Mouse (Mus musculus) cerebellum, adult 9-10 months (tissue): ENCODE data around the gene Ctf1.

Source experiments
- DNase-seq: peaks from one replicate; pipeline ENCODE4 v3.0.0; 2022

Gene Ctf1

DNA sequence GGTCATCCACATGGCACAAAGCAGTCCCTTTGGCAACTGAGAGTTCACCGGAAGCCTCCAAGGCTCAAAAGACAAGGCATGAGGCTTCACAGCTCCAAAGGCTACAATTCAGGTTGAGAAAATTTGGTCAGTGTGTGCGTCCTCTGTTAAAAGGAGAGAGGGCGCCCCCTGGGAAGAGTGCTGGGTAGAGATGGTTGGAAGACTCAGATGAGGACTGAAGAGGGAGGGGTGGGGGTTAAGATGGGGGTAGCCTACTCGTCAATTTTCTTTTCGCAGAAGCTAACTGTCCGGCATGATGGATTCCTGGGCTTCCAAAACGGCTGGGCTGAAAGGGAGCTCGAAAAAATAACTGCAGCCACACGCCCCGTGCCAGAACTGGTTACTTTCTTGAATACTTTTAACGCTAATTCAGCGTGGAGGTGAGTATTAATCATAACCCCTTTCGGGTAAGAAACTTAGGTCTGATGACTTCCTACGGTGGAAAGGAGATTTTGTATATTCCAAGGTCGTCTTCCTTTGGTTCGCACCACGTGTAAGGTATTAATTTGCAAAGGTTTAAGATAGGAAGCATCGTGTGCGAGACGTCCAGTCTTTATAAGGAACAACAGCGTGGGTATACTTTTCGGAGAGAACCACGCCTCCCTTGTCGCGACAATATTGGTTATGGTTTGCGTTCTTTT is 32.0 kb downstream of the Ctf1 start, which contains the start of gene Fbxl19:
Gene Fbxl19, plus strand, starts transcription at position 178 of the 680 bp plus-strand sequence.
- peak; percentile 86 for DNase-seq

DNA sequence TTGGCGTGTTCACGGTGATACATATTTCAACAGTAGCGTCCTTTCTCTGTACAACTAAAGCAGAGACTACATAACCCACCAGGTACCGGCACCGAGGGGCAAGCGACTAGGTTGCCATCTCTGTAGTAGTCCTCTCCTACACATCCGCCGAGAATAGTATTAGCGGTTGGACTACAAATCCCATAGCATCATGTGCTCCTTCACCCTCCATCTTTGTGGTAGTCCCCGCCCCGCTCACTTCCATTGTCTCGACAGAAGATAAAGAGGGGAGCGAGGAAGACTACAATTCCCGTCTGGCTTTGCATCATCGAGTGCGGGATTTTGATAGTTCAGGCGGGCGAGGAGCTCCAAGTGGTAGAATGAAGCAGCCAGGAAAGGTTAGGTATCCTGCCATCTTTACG is 32.7 kb downstream of the Ctf1 start:
- peak; percentile 98 for DNase-seq

- DNase-seq, result peak; percentile 99
These were observed 33.3 kb downstream of the Ctf1 start for GRCm38 (mm10) chr7:127745652-127746493.

DNA sequence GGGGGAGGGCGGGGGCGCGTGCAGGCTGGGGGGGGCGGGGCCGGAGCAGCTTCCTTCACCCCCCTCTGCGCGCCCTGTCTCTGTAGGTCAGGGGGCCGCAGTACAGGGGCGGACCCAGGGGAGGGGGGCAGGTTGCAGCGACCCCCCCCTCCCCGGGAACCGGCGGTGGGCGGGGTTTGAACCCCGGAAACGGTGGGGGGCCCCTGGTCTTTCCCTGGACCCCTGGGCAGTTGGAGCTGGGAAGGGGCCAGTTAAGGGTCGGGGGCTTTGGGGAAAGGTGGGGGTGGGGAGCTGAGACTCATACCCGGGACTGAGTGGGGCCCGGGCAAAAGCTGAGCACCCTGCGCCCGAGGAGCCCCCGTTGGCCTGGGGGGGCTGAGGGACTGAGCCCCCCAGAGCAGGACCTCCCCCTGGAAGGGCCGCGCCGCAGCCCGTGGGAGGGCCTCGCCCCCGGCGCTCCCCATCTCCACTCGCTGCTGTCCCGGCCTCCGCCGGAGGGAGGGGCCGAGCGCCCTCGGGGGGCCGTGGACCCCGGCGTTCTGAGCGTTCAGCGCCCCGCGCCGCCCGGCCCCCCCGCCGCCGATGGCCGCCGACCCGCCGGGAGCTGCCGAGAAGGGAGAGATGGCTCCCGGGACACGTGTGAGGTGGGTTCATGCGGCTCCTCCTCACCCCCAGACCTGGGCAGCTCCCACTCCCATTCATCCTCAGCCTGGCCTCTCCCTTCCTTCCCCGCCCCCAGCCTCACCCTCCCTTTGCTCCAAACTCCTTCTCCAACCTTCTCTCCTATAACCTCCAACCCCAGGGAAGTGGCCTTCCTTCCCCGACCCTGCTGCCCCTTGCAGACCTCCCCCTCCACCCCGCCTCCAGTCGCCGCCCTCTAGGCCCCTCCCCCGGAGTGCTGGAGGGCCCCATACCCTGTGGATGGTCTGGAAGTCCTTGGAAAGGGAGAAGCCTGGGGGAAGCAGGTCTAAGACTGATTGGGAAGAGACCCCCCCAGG is 34.3 kb downstream of the Ctf1 start:
- DNase-seq, result peak; percentile 81

DNA sequence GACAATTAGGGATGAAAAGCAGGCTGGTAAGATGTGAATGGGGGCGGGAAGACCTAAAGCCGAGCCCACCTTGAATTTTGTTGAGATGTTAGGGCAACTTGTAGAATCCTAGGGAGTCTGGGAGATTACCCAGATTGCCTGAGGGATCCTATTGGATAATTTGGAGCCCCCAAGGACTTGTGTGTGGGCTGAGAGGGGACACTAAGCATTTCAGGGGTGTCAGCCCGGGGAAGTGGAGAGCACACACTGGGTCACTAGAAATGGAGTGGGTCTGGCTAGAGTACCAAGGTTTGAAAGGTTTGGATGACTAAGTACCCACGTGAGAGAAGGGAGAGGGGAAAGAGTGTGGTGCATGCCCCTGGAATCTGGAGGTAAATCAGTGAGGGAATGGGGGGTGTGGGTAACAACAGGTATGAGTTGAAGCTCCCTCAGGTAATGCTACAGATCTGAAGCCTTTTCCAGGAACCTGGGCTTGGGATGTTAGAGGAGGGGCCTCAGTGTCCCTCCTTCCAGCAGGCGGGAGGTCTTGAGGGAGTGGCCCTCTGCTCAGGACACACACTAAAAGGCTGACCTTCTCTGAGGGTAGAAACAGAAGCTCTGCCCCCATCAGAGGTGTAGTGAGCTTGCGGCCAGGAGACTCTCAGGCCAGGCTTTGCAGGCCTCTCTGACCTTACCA is 35.2 kb downstream of the Ctf1 start:
- peak; percentile 76 for DNase-seq

GRCm38 (mm10) chr7:127748235-127748560 is 35.7 kb downstream of the Ctf1 start:
- DNase-seq, result peak; percentile 56

- DNase-seq, result peak; percentile 75
These were observed 37.9 kb downstream of the Ctf1 start for GRCm38 (mm10) chr7:127750131-127751127.

GRCm38 (mm10) chr7:127751619-127752018 is 39.1 kb downstream of the Ctf1 start:
- no peak for DNase-seq

DNA sequence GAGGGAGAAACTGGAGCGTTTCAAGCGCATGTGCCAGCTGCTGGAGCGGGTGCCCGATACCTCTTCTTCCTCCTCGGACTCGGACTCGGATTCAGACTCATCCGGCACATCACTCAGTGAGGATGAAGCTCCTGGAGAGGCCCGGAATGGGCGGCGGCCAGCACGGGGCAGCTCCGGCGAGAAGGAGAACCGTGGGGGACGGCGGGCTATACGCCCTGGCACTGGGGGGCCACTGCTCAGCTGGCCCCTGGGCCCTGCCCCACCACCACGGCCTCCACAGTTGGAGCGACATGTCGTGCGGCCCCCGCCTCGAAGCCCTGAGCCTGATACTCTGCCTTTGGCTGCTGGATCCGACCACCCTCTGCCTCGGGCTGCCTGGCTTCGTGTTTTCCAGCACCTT is 39.5 kb downstream of the Ctf1 start:
- no peak for DNase-seq

- DNase-seq, result no peak
These were observed 40.6 kb downstream of the Ctf1 start for GRCm38 (mm10) chr7:127753158-127753557.

DNA sequence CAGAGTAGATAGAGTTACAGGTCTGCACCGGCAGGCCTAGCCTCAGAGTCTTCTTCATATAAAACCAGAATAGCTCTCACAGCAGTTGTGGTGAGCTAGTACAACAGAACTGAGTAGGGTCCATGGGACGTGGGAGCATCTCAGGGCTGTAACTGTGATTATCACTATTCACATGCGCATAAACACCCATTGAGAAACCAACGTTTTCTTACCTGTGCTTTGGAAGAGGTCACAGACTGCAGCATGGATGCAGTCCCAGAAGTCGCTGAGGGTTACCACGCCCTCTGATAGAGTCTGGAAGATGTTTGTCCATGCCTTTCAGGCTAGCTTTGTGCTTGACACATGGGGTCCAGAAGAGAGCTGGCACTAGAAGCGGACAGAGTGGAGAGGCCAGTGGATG is 41.2 kb downstream of the Ctf1 start:
- DNase-seq, result no peak

DNA sequence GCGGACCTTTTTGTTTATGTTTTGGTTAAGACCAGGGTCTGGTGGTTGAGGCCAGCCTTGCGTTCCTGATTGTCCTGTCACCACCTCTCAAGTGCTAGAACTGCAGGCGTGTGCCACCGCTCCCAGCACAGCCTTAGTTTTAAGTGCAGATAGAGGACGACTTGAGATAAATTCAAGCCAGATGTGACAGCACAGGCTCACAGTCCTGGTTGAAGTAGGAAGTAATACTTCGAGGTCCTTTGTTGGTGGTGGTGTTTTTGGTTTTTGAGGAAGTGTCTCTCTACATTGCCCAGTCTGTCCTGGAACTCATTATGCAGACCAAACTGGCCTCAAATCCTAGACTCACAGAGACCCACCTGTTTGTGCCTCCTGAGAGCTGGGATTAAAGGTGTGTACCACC is 47.2 kb downstream of the Ctf1 start:
- no peak for DNase-seq

DNA sequence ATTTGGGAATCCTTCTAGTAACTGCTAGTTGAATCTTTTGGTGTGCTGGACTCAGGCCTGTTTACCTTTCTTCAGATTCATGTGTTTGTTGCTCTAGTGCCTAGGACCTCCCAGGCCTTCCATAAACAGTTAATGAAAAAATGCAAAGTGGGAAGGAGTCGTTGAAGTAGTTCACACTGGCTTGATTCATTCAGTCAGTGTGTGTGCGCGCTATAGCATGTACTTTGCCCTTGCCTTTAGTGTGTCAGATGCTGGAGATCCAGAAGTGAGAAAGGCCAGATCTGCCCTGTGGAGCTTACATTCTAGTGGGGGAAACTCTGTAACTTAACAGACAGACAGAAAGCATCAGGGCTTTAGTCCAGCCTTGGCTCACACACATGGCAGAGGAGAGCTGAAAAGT is 47.9 kb downstream of the Ctf1 start:
- DNase-seq, result no peak

DNA sequence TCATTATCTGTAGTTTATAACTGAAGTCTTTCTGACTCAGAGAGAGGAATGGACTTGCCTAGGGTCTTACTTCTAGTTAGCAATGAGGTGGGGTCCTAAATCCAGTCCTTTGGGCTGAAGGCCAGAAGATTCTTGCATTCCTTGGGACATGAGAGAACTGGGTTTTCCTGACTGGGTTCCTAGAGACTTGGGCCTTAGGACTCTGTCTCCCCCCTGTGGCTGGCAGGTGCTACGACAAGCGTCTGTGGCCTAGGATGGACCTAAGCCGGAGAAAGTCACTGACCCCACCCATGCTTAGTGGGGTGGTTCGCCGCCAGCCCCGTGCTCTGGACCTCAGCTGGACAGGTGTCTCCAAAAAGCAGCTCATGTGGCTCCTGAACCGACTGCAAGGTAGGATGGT is 48.5 kb downstream of the Ctf1 start:
- peak; percentile 80 for DNase-seq

- DNase-seq, result no peak
These were observed 51.1 kb downstream of the Ctf1 start for GRCm38 (mm10) chr7:127763642-127764041.

DNA sequence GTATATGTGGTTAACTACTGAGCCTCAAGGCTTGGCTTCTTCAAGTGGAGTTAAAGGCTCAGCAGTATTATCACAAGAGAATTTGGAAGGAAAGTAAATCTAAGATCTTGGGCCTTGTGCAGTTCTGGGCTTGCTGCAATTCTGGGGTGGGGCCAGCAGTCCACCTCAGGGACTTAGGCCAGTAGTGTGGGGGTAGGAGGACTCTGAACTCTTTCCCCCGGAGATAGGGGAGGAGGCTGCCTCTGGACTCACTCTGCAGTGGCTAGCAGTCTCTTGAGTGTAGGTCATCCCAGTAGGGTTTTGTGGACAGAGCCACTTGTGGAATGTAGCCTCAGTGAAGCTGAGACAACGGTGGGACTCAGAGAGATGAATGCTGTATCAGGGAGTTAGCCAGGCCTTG is 53.2 kb downstream of the Ctf1 start:
- DNase-seq, result no peak

- no peak for DNase-seq
These were observed 54.5 kb downstream of the Ctf1 start for GRCm38 (mm10) chr7:127766851-127767609.
